In genomic region chr13:109732655-109733376, GRCm38 (mm10) we compare ENCODE assay signal across 22 mouse cellular contexts.
"Had no signal": no experiment of that assay in that cellular context is flagged by ENCODE, and none has a peak within 500 bp of the region (broad histone marks: within the 10 kb centered on the region; RNA-seq: fewer than 3 reads in every experiment).

No protein-coding gene starts in this region.

- H3K9ac ChIP-seq: limb, embryonic 12.5 days; limb, embryonic 15.5 days; liver, embryonic 14.5 days; liver, postnatal 0 days; midbrain, embryonic 12.5 days; midbrain, embryonic 15.5 days; neural tube, embryonic 12.5 days; neural tube, embryonic 15.5 days had no signal

- H3K4me2 ChIP-seq: limb, embryonic 12.5 days; limb, embryonic 15.5 days; liver, embryonic 11.5 days; midbrain, embryonic 12.5 days; midbrain, embryonic 15.5 days; neural tube, embryonic 12.5 days; neural tube, embryonic 15.5 days had no signal

- H3K4me1 ChIP-seq: limb, embryonic 15.5 days; midbrain, embryonic 12.5 days; midbrain, embryonic 15.5 days; neural tube, embryonic 12.5 days; neural tube, embryonic 15.5 days had no signal

- H3K4me3 ChIP-seq: limb, embryonic 12.5 days; limb, embryonic 15.5 days; midbrain, embryonic 12.5 days; midbrain, embryonic 15.5 days; neural tube, embryonic 12.5 days; neural tube, embryonic 15.5 days had no signal

- H3K36me3 ChIP-seq: limb, embryonic 12.5 days; limb, embryonic 15.5 days; midbrain, embryonic 12.5 days; midbrain, embryonic 15.5 days; neural tube, embryonic 12.5 days; neural tube, embryonic 15.5 days had no signal

- H3K27me3 ChIP-seq: limb, embryonic 12.5 days; limb, embryonic 15.5 days; midbrain, embryonic 12.5 days; midbrain, embryonic 15.5 days; neural tube, embryonic 12.5 days; neural tube, embryonic 15.5 days had no signal

- H3K27ac ChIP-seq: limb, embryonic 12.5 days; limb, embryonic 15.5 days; liver, embryonic 14.5 days; midbrain, embryonic 12.5 days; midbrain, embryonic 15.5 days; neural tube, embryonic 12.5 days; neural tube, embryonic 15.5 days; stomach, postnatal 0 days had no signal

- ATAC-seq: liver, postnatal 0 days; midbrain, embryonic 15.5 days had no signal

- DNase-seq: kidney, adult 11 months; kidney, postnatal 14 days; kidney, postnatal 4 days; left cerebral cortex, postnatal 4 days; liver, postnatal 0 days; lung, postnatal 14 days; lung, postnatal 4 days; right cerebral cortex, adult 18-20 months; right cerebral cortex, postnatal 14 days; right cerebral cortex, postnatal 4 days; thymus, adult 2 months; thymus, postnatal 14 days; thymus, postnatal 4 days had no signal

- H3K9me3 ChIP-seq: limb, embryonic 12.5 days; limb, embryonic 15.5 days; midbrain, embryonic 12.5 days; midbrain, embryonic 15.5 days; neural tube, embryonic 12.5 days; neural tube, embryonic 15.5 days had no signal
